Mouse (Mus musculus) kidney, adult 9 months (tissue): ENCODE results near the gene Vmn1r31.

Experiments used
- DNase-seq: peaks from one replicate; pipeline ENCODE4 v3.0.0; 2022

The Vmn1r31 gene

DNA sequence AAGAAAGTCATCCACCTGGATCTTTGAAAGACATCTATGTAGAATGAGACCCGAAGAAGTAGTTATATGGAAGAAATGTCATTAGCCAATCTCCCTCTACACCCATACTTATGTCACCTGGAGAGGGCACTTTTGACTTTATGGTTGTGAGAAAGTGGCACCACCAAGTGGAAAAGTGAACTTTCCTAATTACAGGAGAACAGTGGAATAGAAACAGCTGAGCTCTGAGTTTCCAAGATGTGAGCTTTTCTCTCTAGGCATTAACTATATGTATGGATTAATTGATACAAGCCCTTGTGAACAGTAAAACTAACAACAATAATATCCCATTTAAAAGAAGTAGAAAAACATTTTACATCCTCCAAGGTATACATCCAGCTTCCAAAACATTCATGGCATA is at the start of gene Vmn1r31:
TSS of gene Vmn1r31 (minus strand) at position 101 of the 400 bp plus-strand sequence.
- no peak for DNase-seq

DNA sequence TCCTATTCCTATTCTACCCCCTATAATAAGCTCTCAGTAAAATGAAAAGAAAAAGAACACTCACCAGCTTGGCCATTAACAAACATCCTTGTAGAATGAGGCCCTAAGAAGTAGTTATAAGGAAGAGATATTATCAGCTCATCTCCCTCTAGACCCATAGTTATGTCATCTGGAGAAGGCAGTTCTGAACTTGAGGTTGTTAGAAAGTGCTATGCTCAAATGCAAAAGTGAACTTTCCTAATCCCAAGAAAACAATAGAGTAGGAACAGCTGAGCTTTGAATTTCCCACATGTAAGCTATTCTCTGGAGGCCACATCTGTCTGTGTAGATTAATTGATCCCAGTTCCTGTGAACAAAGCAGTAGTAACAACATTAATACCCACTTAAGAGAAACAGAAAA is 31.8 kb downstream of the Vmn1r31 start, which contains the start of gene Vmn1r30:
TSS of gene Vmn1r30 (minus strand) at position 101 of the 400 bp plus-strand sequence.
- DNase-seq: no peak
